Mouse (Mus musculus): ENCODE results near the gene Card11. TPM values are rescaled to one million over a fixed set of nuclear protein-coding genes. Genes with fewer than 3 reads are reported as not detected.

Card11 gene
- polyA plus RNA-seq (2015; fragmentation: Nextera tagmentation; extraction: Ambion mirVana) = 0.14 and 0.23 TPM in 2 replicates

- Histone ChIP-seq H3K4me2 (no peak within 1 kb of the TSS), H3K9ac (no peak within 1 kb of the TSS), H3K4me3 (replicated peaks) (no peak within 1 kb of the TSS), H3K4me1 (replicated peaks) (peaks cover 6% of the 10 kb centered on the region; the same call in 1 of the 2 replicates), H3K27ac (no peak within 1 kb of the TSS), H3K27me3 (no peaks in the 10 kb centered on the region), H3K36me3 (no peaks in the 10 kb centered on the region), H3K9me3 (replicated peaks) (no peaks in the 10 kb centered on the region)
- DNase-seq = no peak
- 28% methylated on average over 10 of the region's 10 CpGs for WGBS (ENCODE audit: insufficient replicate concordance)
- ATAC-seq (ENCODE audit: low read depth) = no peak
Observed at GRCm38 (mm10) chr5:141000349-141000748, at the start of gene Card11. TSS of gene Card11 (minus strand) at chr5:141000582.

- no peak overlapping the region for H3K4me2 ChIP-seq
- no peak overlapping the region for H3K27ac ChIP-seq
- 72% methylated on average over 13 of the region's 13 CpGs for WGBS (ENCODE audit: insufficient replicate concordance)
- H3K36me3 ChIP-seq = no peaks in the 10 kb centered on the region
- H3K9me3 ChIP-seq (replicated peaks) = no peaks in the 10 kb centered on the region; the same call in 1 of the 2 replicates
- DNase-seq (no peak), ATAC-seq (ENCODE audit: low read depth) (no peak)
- H3K4me3 ChIP-seq (replicated peaks) = no peak overlapping the region
- no peaks in the 10 kb centered on the region for H3K4me1 ChIP-seq (replicated peaks)
- H3K9ac ChIP-seq = no peak overlapping the region
- H3K27me3 ChIP-seq = no peaks in the 10 kb centered on the region
Observed at GRCm38 (mm10) chr5:141047651-141048218, 47.4 kb upstream of the Card11 start.

GRCm38 (mm10) chr5:141044976-141045375 lies 44.6 kb upstream of the Card11 start:
- DNase-seq (no peak), ATAC-seq (ENCODE audit: low read depth) (no peak)
- Histone ChIP-seq H3K9ac (no peak overlapping the region), H3K9me3 (replicated peaks) (no peaks in the 10 kb centered on the region), H3K4me2 (no peak overlapping the region), H3K27ac (no peak overlapping the region), H3K27me3 (no peaks in the 10 kb centered on the region), H3K4me1 (replicated peaks) (no peaks in the 10 kb centered on the region), H3K36me3 (no peaks in the 10 kb centered on the region), H3K4me3 (replicated peaks) (no peak overlapping the region)
- 32% methylated on average over 9 of the region's 9 CpGs for WGBS (ENCODE audit: insufficient replicate concordance)

GRCm38 (mm10) chr5:141043654-141044447 lies 43.5 kb upstream of the Card11 start:
- H3K27ac ChIP-seq = no peak overlapping the region
- H3K4me2 ChIP-seq = peak overlapping the region; percentile 19; the same call in 1 of the 2 replicates
- no peak overlapping the region for H3K9ac ChIP-seq
- no peaks in the 10 kb centered on the region for H3K4me1 ChIP-seq (replicated peaks)
- no peak overlapping the region for H3K4me3 ChIP-seq (replicated peaks)
- ATAC-seq (ENCODE audit: low read depth) = no peak
- H3K9me3 ChIP-seq (replicated peaks) = no peaks in the 10 kb centered on the region
- 19% methylated on average over 19 of the region's 19 CpGs for WGBS (ENCODE audit: insufficient replicate concordance)
- no peaks in the 10 kb centered on the region for H3K27me3 ChIP-seq
- no peak for DNase-seq
- no peaks in the 10 kb centered on the region for H3K36me3 ChIP-seq

GRCm38 (mm10) chr5:141042406-141042805 lies 42.0 kb upstream of the Card11 start:
- ATAC-seq (ENCODE audit: low read depth) (no peak), DNase-seq (no peak)
- no peaks in the 10 kb centered on the region for H3K4me1 ChIP-seq (replicated peaks)
- no peaks in the 10 kb centered on the region for H3K27me3 ChIP-seq
- H3K4me2 ChIP-seq = no peak overlapping the region
- no peak overlapping the region for H3K9ac ChIP-seq
- 71% methylated on average over 4 of the region's 4 CpGs for WGBS (ENCODE audit: insufficient replicate concordance)
- H3K4me3 ChIP-seq (replicated peaks) = no peak overlapping the region
- no peaks in the 10 kb centered on the region for H3K36me3 ChIP-seq
- no peak overlapping the region for H3K27ac ChIP-seq
- no peaks in the 10 kb centered on the region for H3K9me3 ChIP-seq (replicated peaks)

GRCm38 (mm10) chr5:141040846-141041245 lies 40.5 kb upstream of the Card11 start:
- no peaks in the 10 kb centered on the region for H3K4me1 ChIP-seq (replicated peaks)
- no peak overlapping the region for H3K9ac ChIP-seq
- H3K9me3 ChIP-seq (replicated peaks) = no peaks in the 10 kb centered on the region
- WGBS (ENCODE audit: insufficient replicate concordance) = 60% methylated on average over 9 of the region's 9 CpGs
- no peak overlapping the region for H3K27ac ChIP-seq
- no peak overlapping the region for H3K4me2 ChIP-seq
- DNase-seq = no peak
- no peaks in the 10 kb centered on the region for H3K36me3 ChIP-seq
- H3K27me3 ChIP-seq = no peaks in the 10 kb centered on the region
- H3K4me3 ChIP-seq (replicated peaks) = no peak overlapping the region
- no peak for ATAC-seq (ENCODE audit: low read depth)

- Histone ChIP-seq H3K36me3 (no peaks in the 10 kb centered on the region), H3K27ac (no peak overlapping the region), H3K4me3 (replicated peaks) (no peak overlapping the region), H3K27me3 (no peaks in the 10 kb centered on the region), H3K9me3 (replicated peaks) (no peaks in the 10 kb centered on the region), H3K9ac (no peak overlapping the region), H3K4me2 (no peak overlapping the region), H3K4me1 (replicated peaks) (no peaks in the 10 kb centered on the region)
- DNase-seq (no peak), ATAC-seq (ENCODE audit: low read depth) (no peak)
- 29% methylated on average over 1 of the region's 1 CpGs for WGBS (ENCODE audit: insufficient replicate concordance)
Observed at GRCm38 (mm10) chr5:141038342-141038741, 38.0 kb upstream of the Card11 start.

GRCm38 (mm10) chr5:141035346-141035745 lies 35.0 kb upstream of the Card11 start:
- Histone ChIP-seq H3K4me1 (replicated peaks) (no peaks in the 10 kb centered on the region), H3K9me3 (replicated peaks) (no peaks in the 10 kb centered on the region), H3K9ac (no peak overlapping the region), H3K4me2 (no peak overlapping the region), H3K27ac (no peak overlapping the region), H3K4me3 (replicated peaks) (no peak overlapping the region), H3K27me3 (no peaks in the 10 kb centered on the region), H3K36me3 (no peaks in the 10 kb centered on the region)
- WGBS (ENCODE audit: insufficient replicate concordance) = 83% methylated on average over 6 of the region's 6 CpGs
- no peak for ATAC-seq (ENCODE audit: low read depth)
- DNase-seq = no peak

- DNase-seq (no peak), ATAC-seq (ENCODE audit: low read depth) (no peak)
- no peaks in the 10 kb centered on the region for H3K27me3 ChIP-seq
- H3K4me2 ChIP-seq = no peak overlapping the region
- H3K36me3 ChIP-seq = no peaks in the 10 kb centered on the region
- no peaks in the 10 kb centered on the region for H3K4me1 ChIP-seq (replicated peaks)
- no peak overlapping the region for H3K27ac ChIP-seq
- H3K9me3 ChIP-seq (replicated peaks) = no peaks in the 10 kb centered on the region
- H3K9ac ChIP-seq = no peak overlapping the region
- 59% methylated on average over 3 of the region's 3 CpGs for WGBS (ENCODE audit: insufficient replicate concordance)
- no peak overlapping the region for H3K4me3 ChIP-seq (replicated peaks)
Observed at GRCm38 (mm10) chr5:141034301-141034700, 33.9 kb upstream of the Card11 start.

- H3K4me3 ChIP-seq (replicated peaks) = no peak overlapping the region
- H3K27ac ChIP-seq = no peak overlapping the region
- 69% methylated on average over 1 of the region's 1 CpGs for WGBS (ENCODE audit: insufficient replicate concordance)
- no peaks in the 10 kb centered on the region for H3K4me1 ChIP-seq (replicated peaks)
- no peak for ATAC-seq (ENCODE audit: low read depth)
- H3K9me3 ChIP-seq (replicated peaks) = no peaks in the 10 kb centered on the region
- no peaks in the 10 kb centered on the region for H3K27me3 ChIP-seq
- H3K4me2 ChIP-seq = no peak overlapping the region
- no peaks in the 10 kb centered on the region for H3K36me3 ChIP-seq
- DNase-seq = no peak
- no peak overlapping the region for H3K9ac ChIP-seq
Observed at GRCm38 (mm10) chr5:141033001-141033400, 32.6 kb upstream of the Card11 start.

- H3K4me1 ChIP-seq (replicated peaks) = no peaks in the 10 kb centered on the region
- no peak overlapping the region for H3K9ac ChIP-seq
- ATAC-seq (ENCODE audit: low read depth) = no peak
- no peaks in the 10 kb centered on the region for H3K9me3 ChIP-seq (replicated peaks)
- H3K27ac ChIP-seq = no peak overlapping the region
- no peak for DNase-seq
- no peaks in the 10 kb centered on the region for H3K36me3 ChIP-seq
- H3K4me2 ChIP-seq = no peak overlapping the region
- no peak overlapping the region for H3K4me3 ChIP-seq (replicated peaks)
- H3K27me3 ChIP-seq = no peaks in the 10 kb centered on the region
- 79% methylated on average over 2 of the region's 2 CpGs for WGBS (ENCODE audit: insufficient replicate concordance)
Observed at GRCm38 (mm10) chr5:141029364-141029763, 29.0 kb upstream of the Card11 start.

- Histone ChIP-seq H3K9ac (no peak overlapping the region), H3K36me3 (no peaks in the 10 kb centered on the region), H3K4me2 (no peak overlapping the region), H3K4me3 (replicated peaks) (no peak overlapping the region), H3K27me3 (no peaks in the 10 kb centered on the region), H3K27ac (no peak overlapping the region), H3K4me1 (replicated peaks) (no peaks in the 10 kb centered on the region), H3K9me3 (replicated peaks) (no peaks in the 10 kb centered on the region; the same call in 1 of the 2 replicates)
- 67% methylated on average over 3 of the region's 3 CpGs for WGBS (ENCODE audit: insufficient replicate concordance)
- DNase-seq (no peak), ATAC-seq (ENCODE audit: low read depth) (no peak)
Observed at GRCm38 (mm10) chr5:141025635-141026034, 25.3 kb upstream of the Card11 start.

Data from liver, embryonic 13.5 days (tissue).